Comparison of ENCODE assay signal across 9 mouse cellular contexts in genomic region chr10:128338948-128339347, GRCm38 (mm10). TPM values are rescaled to one million over a fixed set of nuclear protein-coding genes. Genes with fewer than 3 reads are reported as not detected.
DNase-seq lines count a peak whose midpoint lies in the region; ATAC-seq and TF ChIP-seq lines count a peak whose summit lies in the region.
"Had no signal": no experiment of that assay in that cellular context is flagged by ENCODE, and none has a peak within 500 bp of the region (broad histone marks: within the 10 kb centered on the region; RNA-seq: fewer than 3 reads in every experiment).

No protein-coding gene starts in this region.

- H3K27ac ChIP-seq in cerebellum, adult 2 months (ENCODE audit: insufficient read depth, low read length), result no peak overlapping the region
- H3K27ac ChIP-seq in heart, embryonic 16.5 days (ENCODE audit: low read length), result peak overlapping the region; percentile 97
- H3K27ac ChIP-seq in liver, postnatal 0 days (ENCODE audit: low read depth), result peak overlapping the region; percentile 98

- H3K27me3 ChIP-seq in cerebellum, adult 2 months (ENCODE audit: control insufficient read depth, insufficient read depth, low read length), result no peaks in the 10 kb centered on the region
- H3K27me3 ChIP-seq in G1E (ENCODE audit: insufficient read depth, low read length), result no peaks in the 10 kb centered on the region
- H3K27me3 ChIP-seq in heart, embryonic 16.5 days (ENCODE audit: control insufficient read depth, insufficient read depth, low read length), result no peaks in the 10 kb centered on the region
- H3K27me3 ChIP-seq in liver, postnatal 0 days (ENCODE audit: insufficient read depth, low read length), result no peaks in the 10 kb centered on the region

- DNase-seq in cerebellum, adult 2 months, result no peak
- no peak for DNase-seq in cerebellum, adult 18-20 months
- DNase-seq in G1E (ENCODE audit: low spot score), result no peak
- DNase-seq in liver, postnatal 0 days, result no peak
- DNase-seq in ovary, postnatal 10 days (ENCODE audit: low spot score), result no peak
- DNase-seq in urinary bladder, postnatal 4 days (ENCODE audit: low spot score in 2 of 2), result no peak
- no peak for DNase-seq in testis, postnatal 14 days (ENCODE audit: low spot score)
- DNase-seq: lung, postnatal 14 days had no signal

- H3K9ac ChIP-seq in heart, embryonic 16.5 days (ENCODE audit: low read length), result peak overlapping the region; percentile 98
- H3K9ac ChIP-seq in liver, postnatal 0 days (replicated peaks), result peak overlapping the region; percentile 86; the same call in 1 of the 2 replicates

- TF ChIP-seq POLR2A in cerebellum, adult 2 months (IDR thresholded peaks at IDR 0.05; ENCODE audit: borderline replicate concordance, insufficient read depth, low read length), result no peak

- TF ChIP-seq EP300 in liver, postnatal 0 days (IDR thresholded peaks at IDR 0.05; ENCODE audit: low read depth), result no peak

- ATAC-seq in G1E (ENCODE audit: extremely low read depth, insufficient number of reproducible peaks, low FRiP score, poor library complexity, severe bottlenecking), result no peak
- no peak for ATAC-seq in heart, embryonic 16.5 days (replicated peaks; ENCODE audit: extremely low read depth, insufficient read depth, low FRiP score)
- ATAC-seq in liver, postnatal 0 days, result no peak

- peak overlapping the region; percentile 86 for H3K4me2 ChIP-seq in heart, embryonic 16.5 days (ENCODE audit: low read depth, low read length)
- H3K4me2 ChIP-seq in liver, postnatal 0 days (ENCODE audit: low read depth, low read length), result peak overlapping the region; percentile 97

- no peak for TF ChIP-seq CTCF in cerebellum, adult 2 months (IDR thresholded peaks at IDR 0.05; ENCODE audit: borderline replicate concordance, insufficient read depth, low read depth, low read length)
- TF ChIP-seq CTCF in G1E (IDR thresholded peaks at IDR 0.05; ENCODE audit: low read depth, low read length), result no peak
- no peak for TF ChIP-seq CTCF in liver, postnatal 0 days (IDR thresholded peaks at IDR 0.05; ENCODE audit: low read depth)

- H3K36me3 ChIP-seq in G1E (replicated peaks), result peaks cover 41% of the 10 kb centered on the region
- no peaks in the 10 kb centered on the region for H3K36me3 ChIP-seq in heart, embryonic 16.5 days (ENCODE audit: control insufficient read depth, insufficient read depth)
- H3K36me3 ChIP-seq in liver, postnatal 0 days (replicated peaks; ENCODE audit: insufficient read depth, low read length), result peaks cover 3% of the 10 kb centered on the region; the same call in 1 of the 2 replicates

- peak overlapping the region; percentile 83 for H3K4me3 ChIP-seq in cerebellum, adult 2 months (replicated peaks; ENCODE audit: insufficient read depth, low read depth, low read length)
- H3K4me3 ChIP-seq in G1E (ENCODE audit: low read depth, low read length), result peak overlapping the region; percentile 88
- H3K4me3 ChIP-seq in heart, embryonic 16.5 days (ENCODE audit: low read length), result peak overlapping the region; percentile 100
- H3K4me3 ChIP-seq in liver, postnatal 0 days (ENCODE audit: low read depth, low read length), result peak overlapping the region; percentile 88

- 7% methylated on average over 2 of the region's 2 CpGs for WGBS in cerebellum, adult 2 months
- WGBS in heart, embryonic 16.5 days, result 23% methylated on average over 2 of the region's 2 CpGs
- WGBS in liver, postnatal 0 days (ENCODE audit: insufficient replicate concordance), result 36% methylated on average over 2 of the region's 2 CpGs

- H3K9me3 ChIP-seq in G1E (replicated peaks), result no peaks in the 10 kb centered on the region
- no peaks in the 10 kb centered on the region for H3K9me3 ChIP-seq in heart, embryonic 16.5 days (replicated peaks; ENCODE audit: control insufficient read depth, low read length)
- no peaks in the 10 kb centered on the region for H3K9me3 ChIP-seq in liver, postnatal 0 days (ENCODE audit: low read length)

- peaks cover 3% of the 10 kb centered on the region; the same call in 1 of the 2 replicates for H3K4me1 ChIP-seq in cerebellum, adult 2 months (ENCODE audit: control insufficient read depth, insufficient read depth, low read length)
- H3K4me1 ChIP-seq in G1E (ENCODE audit: insufficient read depth, low read depth, low read length), result peaks cover 85% of the 10 kb centered on the region
- H3K4me1 ChIP-seq in heart, embryonic 16.5 days (ENCODE audit: control insufficient read depth, insufficient read depth, low read length), result peaks cover 49% of the 10 kb centered on the region
- peaks cover 51% of the 10 kb centered on the region for H3K4me1 ChIP-seq in liver, postnatal 0 days (ENCODE audit: insufficient read depth)

RNA-seq across cellular contexts. Expression of gene Cs, which starts 1.4 kb away (rescaled TPM):
- polyA plus RNA-seq in cerebellum, adult 2 months (2012; rRNA removed), result 251 and 252 TPM in 2 replicates
- 323 and 337 TPM in 2 replicates for total RNA-seq in G1E (2014; fragmentation: Nextera tagmentation)
- 175 and 181 TPM in 2 replicates for total RNA-seq in G1E (2017)
- polyA plus RNA-seq in G1E (2012), result 21.6 and 56.6 TPM in 2 replicates
- polyA plus RNA-seq in heart, embryonic 16.5 days (2015; fragmentation: Nextera tagmentation; extraction: Ambion mirVana), result 567 and 572 TPM in 2 replicates
- polyA plus RNA-seq in liver, postnatal 0 days (2015; fragmentation: Nextera tagmentation; extraction: Ambion mirVana), result 45.3 and 51.4 TPM in 2 replicates

RNA-seq across cellular contexts. Expression of gene Cnpy2, which starts 16.7 kb away (rescaled TPM):
- 65.3 and 65.4 TPM in 2 replicates for polyA plus RNA-seq in cerebellum, adult 2 months (2012; rRNA removed)
- total RNA-seq in G1E (2014; fragmentation: Nextera tagmentation) (57.9 and 91.2 TPM in 2 replicates), G1E (2017) (74.0 and 77.3 TPM in 2 replicates)
- polyA plus RNA-seq in G1E (2012), result 60.5 and 74.4 TPM in 2 replicates
- 184 and 195 TPM in 2 replicates for polyA plus RNA-seq in heart, embryonic 16.5 days (2015; fragmentation: Nextera tagmentation; extraction: Ambion mirVana)
- 110 and 121 TPM in 2 replicates for polyA plus RNA-seq in liver, postnatal 0 days (2015; fragmentation: Nextera tagmentation; extraction: Ambion mirVana)

RNA-seq across cellular contexts. Expression of gene Coq10a, which starts 29.8 kb away (rescaled TPM):
- 115 and 117 TPM in 2 replicates for polyA plus RNA-seq in cerebellum, adult 2 months (2012; rRNA removed)
- total RNA-seq in G1E (2014; fragmentation: Nextera tagmentation) (28.8 and 29.8 TPM in 2 replicates), G1E (2017) (24.9 and 27.4 TPM in 2 replicates)
- polyA plus RNA-seq in G1E (2012), result 7.3 and 8.7 TPM in 2 replicates
- polyA plus RNA-seq in heart, embryonic 16.5 days (2015; fragmentation: Nextera tagmentation; extraction: Ambion mirVana), result 13.4 and 19.4 TPM in 2 replicates
- 8.5 and 11.2 TPM in 2 replicates for polyA plus RNA-seq in liver, postnatal 0 days (2015; fragmentation: Nextera tagmentation; extraction: Ambion mirVana)

RNA-seq across cellular contexts. Expression of gene Pan2, which starts 35.8 kb away (rescaled TPM):
- polyA plus RNA-seq in cerebellum, adult 2 months (2012; rRNA removed), result 42.6 and 48.5 TPM in 2 replicates
- total RNA-seq in G1E (2014; fragmentation: Nextera tagmentation), result 23.2 and 30.2 TPM in 2 replicates
- 13.8 TPM in 2 replicates for total RNA-seq in G1E (2017)
- polyA plus RNA-seq in G1E (2012), result 3.4 and 3.6 TPM in 2 replicates
- 26.1 and 28.1 TPM in 2 replicates for polyA plus RNA-seq in heart, embryonic 16.5 days (2015; fragmentation: Nextera tagmentation; extraction: Ambion mirVana)
- polyA plus RNA-seq in liver, postnatal 0 days (2015; fragmentation: Nextera tagmentation; extraction: Ambion mirVana), result 9.2 and 10.2 TPM in 2 replicates

RNA-seq across cellular contexts. Expression of gene Ankrd52, which starts 38.0 kb away (rescaled TPM):
- 40.6 and 41.6 TPM in 2 replicates for polyA plus RNA-seq in cerebellum, adult 2 months (2012; rRNA removed)
- total RNA-seq in G1E (2014; fragmentation: Nextera tagmentation) (72.9 and 80.4 TPM in 2 replicates), G1E (2017) (5.9 and 6.6 TPM in 2 replicates)
- 68.3 and 75.9 TPM in 2 replicates for polyA plus RNA-seq in G1E (2012)
- polyA plus RNA-seq in heart, embryonic 16.5 days (2015; fragmentation: Nextera tagmentation; extraction: Ambion mirVana), result 8.1 and 8.5 TPM in 2 replicates
- 2.0 and 2.7 TPM in 2 replicates for polyA plus RNA-seq in liver, postnatal 0 days (2015; fragmentation: Nextera tagmentation; extraction: Ambion mirVana)
